Mouse (Mus musculus) 416B (cell line): ENCODE results near the gene Muc3a.

Source experiments
- DNase-seq: peaks from one replicate; pipeline ENCODE4 v3.0.0; 2011; ENCODE audit warnings: low read depth

The Muc3a gene

GRCm38 (mm10) chr5:137212289-137212688 is at the start of gene Muc3a:
TSS of gene Muc3a (minus strand) at chr5:137212389.
- DNase-seq: no peak

GRCm38 (mm10) chr5:137211114-137211829 is 917 bp downstream of the Muc3a start:
- no peak for DNase-seq

- no peak for DNase-seq
These were observed 1.5 kb downstream of the Muc3a start for GRCm38 (mm10) chr5:137210689-137211088.

GRCm38 (mm10) chr5:137205301-137205700 is 6.9 kb downstream of the Muc3a start:
- DNase-seq: peak; percentile 10

GRCm38 (mm10) chr5:137194488-137195120 is 17.6 kb downstream of the Muc3a start:
- DNase-seq: no peak

- DNase-seq: no peak
These were observed 18.8 kb downstream of the Muc3a start for GRCm38 (mm10) chr5:137193279-137193952.

GRCm38 (mm10) chr5:137189326-137189725 is 22.9 kb downstream of the Muc3a start:
- no peak for DNase-seq

GRCm38 (mm10) chr5:137185362-137185761 is 26.8 kb downstream of the Muc3a start:
- DNase-seq: no peak

GRCm38 (mm10) chr5:137179646-137180374 is 32.4 kb downstream of the Muc3a start:
- DNase-seq: peak; percentile 68

GRCm38 (mm10) chr5:137173967-137174366 is 38.2 kb downstream of the Muc3a start:
- no peak for DNase-seq

- no peak for DNase-seq
These were observed 39.6 kb downstream of the Muc3a start for GRCm38 (mm10) chr5:137172591-137172990.

- DNase-seq: no peak
These were observed 40.7 kb downstream of the Muc3a start for GRCm38 (mm10) chr5:137171478-137171877.

GRCm38 (mm10) chr5:137170836-137171380 is 41.3 kb downstream of the Muc3a start:
- no peak for DNase-seq

- DNase-seq: no peak
These were observed 44.6 kb downstream of the Muc3a start for GRCm38 (mm10) chr5:137167539-137167938.

GRCm38 (mm10) chr5:137166012-137166411 is 46.2 kb downstream of the Muc3a start:
- no peak for DNase-seq

- no peak for DNase-seq
These were observed 50.3 kb downstream of the Muc3a start for GRCm38 (mm10) chr5:137161853-137162252.

GRCm38 (mm10) chr5:137159461-137159860 is 52.7 kb downstream of the Muc3a start:
- peak; percentile 83 for DNase-seq
